Mouse (Mus musculus) ES-Bruce4 (cell line): ENCODE results near the gene Ramp1. TPM values are rescaled to one million over a fixed set of nuclear protein-coding genes. Genes with fewer than 3 reads are reported as not detected.

Experiments
- H3K27ac ChIP-seq: 2 replicates; pipeline ENCODE4 v1.5.1; 2012; ENCODE audit warnings: low read length, inconsistent platforms; ENCODE audit not compliant: insufficient read depth
- H3K27me3 ChIP-seq: 2 replicates; pipeline ENCODE4 v1.6.1; 2012; ENCODE audit warnings: mild to moderate bottlenecking, low read length, inconsistent platforms; ENCODE audit not compliant: control insufficient read depth, poor library complexity, insufficient read depth, severe bottlenecking
- H3K36me3 ChIP-seq: 2 replicates; pipeline ENCODE4 v1.6.1; 2012; ENCODE audit warnings: inconsistent platforms, mild to moderate bottlenecking, low read length, moderate library complexity; ENCODE audit not compliant: control insufficient read depth, poor library complexity, insufficient read depth, severe bottlenecking
- H3K4me1 ChIP-seq: one replicate; pipeline ENCODE4 v1.8.1; 2011; ENCODE audit warnings: low read length; ENCODE audit not compliant: control insufficient read depth, insufficient read depth
- H3K4me3 ChIP-seq: 2 replicates; pipeline ENCODE4 v1.5.1; 2011; ENCODE audit warnings: low read depth, mild to moderate bottlenecking, low read length
- H3K9ac ChIP-seq: 2 replicates; pipeline ENCODE4 v1.6.1; 2012; ENCODE audit warnings: low read depth, mild to moderate bottlenecking, inconsistent platforms; ENCODE audit not compliant: poor library complexity, severe bottlenecking
- H3K9me3 ChIP-seq: replicated peaks from 2 replicates; pipeline ENCODE4 v1.6.1; 2012; ENCODE audit warnings: mild to moderate bottlenecking, low read length, inconsistent platforms; ENCODE audit not compliant: control insufficient read depth, poor library complexity, insufficient read depth, severe bottlenecking
- CTCF ChIP-seq: IDR thresholded peaks from one replicate; pipeline ENCODE4 v1.8.1; 2011; ENCODE audit warnings: low read depth, low read length
- EP300 ChIP-seq: IDR thresholded peaks from 2 replicates; pipeline ENCODE4 v1.6.1; 2011; ENCODE audit warnings: low read depth, low read length; ENCODE audit not compliant: insufficient read depth
- POLR2A ChIP-seq: IDR thresholded peaks from one replicate; pipeline ENCODE4 v1.8.1; 2011; ENCODE audit warnings: low read length; ENCODE audit not compliant: insufficient read depth
- polyA plus RNA-seq: library from polyadenylated mRNA; stranded (reverse); fragments of >200 nt; gene quantifications from 2 replicates; pipeline ENCODE4 v1.2.4, GENCODE M21; 2011; ENCODE audit warnings: low read depth; ENCODE audit not compliant: missing spikeins, insufficient read depth, insufficient read length

The Ramp1 gene
- polyA plus RNA-seq, 1 experiment: 0.69 TPM

DNA sequence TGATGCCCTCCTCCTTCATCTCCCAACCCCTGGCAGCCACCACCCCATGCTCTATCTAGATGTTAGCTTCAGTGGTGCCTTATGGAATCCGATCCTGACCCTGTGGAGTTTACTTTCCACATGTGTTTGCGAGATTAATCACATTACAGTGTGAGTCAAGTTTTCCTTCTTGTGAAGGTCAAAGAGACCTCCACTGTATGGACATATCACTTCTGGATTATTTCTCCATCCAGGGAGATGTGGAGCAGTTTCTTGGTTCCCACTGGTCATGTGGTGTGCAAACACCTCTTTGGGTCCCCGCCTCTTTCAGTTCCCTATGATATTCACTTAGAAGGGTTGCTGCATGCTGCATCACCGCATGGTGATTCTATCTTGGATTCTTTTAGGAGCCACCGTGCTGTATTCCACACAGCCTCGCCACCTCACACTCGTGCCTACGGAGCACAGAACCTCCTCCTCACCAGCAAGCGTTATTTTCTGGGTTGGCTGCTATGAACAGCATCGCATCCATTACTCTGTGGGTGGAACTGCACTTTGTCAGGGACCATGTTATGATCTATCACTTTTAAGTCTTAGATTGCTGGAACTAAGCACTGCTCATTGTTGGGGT is 9.3 kb downstream of the Ramp1 start:
- H3K27ac ChIP-seq: no peak overlapping the region
- H3K9ac ChIP-seq: no peak overlapping the region
- no peaks in the 10 kb centered on the region for H3K27me3 ChIP-seq
- H3K36me3 ChIP-seq: no peaks in the 10 kb centered on the region
- TF ChIP-seq CTCF (no peak), POLR2A (no peak), EP300 (no peak)
- H3K4me1 ChIP-seq: no peaks in the 10 kb centered on the region
- no peaks in the 10 kb centered on the region for H3K9me3 ChIP-seq
- no peak overlapping the region for H3K4me3 ChIP-seq

DNA sequence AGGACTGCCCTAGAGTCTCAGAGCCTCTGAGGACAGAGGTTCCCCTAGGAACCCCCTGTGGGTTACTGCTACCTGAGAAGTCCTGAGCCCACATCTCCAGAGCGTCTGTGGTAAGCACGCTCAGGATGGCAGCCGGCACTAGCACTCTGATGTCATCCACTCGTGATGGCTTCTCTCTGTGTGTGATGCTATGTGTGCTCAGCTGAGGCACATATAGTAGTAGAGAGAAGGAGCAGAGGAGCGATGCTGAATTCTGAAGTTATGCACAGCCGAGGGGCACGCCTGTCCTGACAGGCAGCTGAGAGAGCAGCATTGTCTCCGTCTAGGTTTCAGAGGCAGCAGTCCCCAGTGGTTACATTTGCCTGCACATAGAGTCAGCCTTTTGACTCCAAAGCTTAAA is 12.6 kb downstream of the Ramp1 start:
- H3K27ac ChIP-seq: no peak overlapping the region
- H3K9ac ChIP-seq: no peak overlapping the region
- no peaks in the 10 kb centered on the region for H3K27me3 ChIP-seq
- no peaks in the 10 kb centered on the region for H3K4me1 ChIP-seq
- no peak overlapping the region for H3K4me3 ChIP-seq
- H3K9me3 ChIP-seq: no peaks in the 10 kb centered on the region
- no peaks in the 10 kb centered on the region for H3K36me3 ChIP-seq
- no peak for TF ChIP-seq POLR2A
- no peak for TF ChIP-seq CTCF
- TF ChIP-seq EP300: no peak

DNA sequence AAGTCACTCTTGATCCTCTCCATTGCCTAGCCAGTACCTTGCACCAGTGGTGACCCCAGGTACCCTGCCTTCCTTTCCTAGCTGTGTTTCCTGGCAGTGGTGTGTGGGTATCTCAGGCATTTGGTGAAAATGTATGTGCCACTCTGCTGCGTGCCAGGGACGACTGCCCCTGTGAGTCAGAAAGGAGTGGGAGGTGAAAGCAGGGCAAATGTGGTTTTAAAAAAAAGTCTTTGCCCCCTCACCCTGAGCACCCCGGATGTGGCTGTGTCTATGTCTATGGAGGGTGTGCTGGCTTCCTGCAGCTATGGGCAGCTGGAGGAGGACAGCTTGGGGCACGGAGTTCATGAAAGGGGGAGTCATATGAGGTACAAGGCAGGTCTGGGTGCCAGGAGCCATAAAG is 13.6 kb downstream of the Ramp1 start:
- Histone ChIP-seq H3K9ac (no peak overlapping the region), H3K9me3 (no peaks in the 10 kb centered on the region), H3K4me3 (no peak overlapping the region), H3K27ac (no peak overlapping the region), H3K27me3 (no peaks in the 10 kb centered on the region), H3K4me1 (no peaks in the 10 kb centered on the region), H3K36me3 (no peaks in the 10 kb centered on the region)
- no peak for TF ChIP-seq EP300

DNA sequence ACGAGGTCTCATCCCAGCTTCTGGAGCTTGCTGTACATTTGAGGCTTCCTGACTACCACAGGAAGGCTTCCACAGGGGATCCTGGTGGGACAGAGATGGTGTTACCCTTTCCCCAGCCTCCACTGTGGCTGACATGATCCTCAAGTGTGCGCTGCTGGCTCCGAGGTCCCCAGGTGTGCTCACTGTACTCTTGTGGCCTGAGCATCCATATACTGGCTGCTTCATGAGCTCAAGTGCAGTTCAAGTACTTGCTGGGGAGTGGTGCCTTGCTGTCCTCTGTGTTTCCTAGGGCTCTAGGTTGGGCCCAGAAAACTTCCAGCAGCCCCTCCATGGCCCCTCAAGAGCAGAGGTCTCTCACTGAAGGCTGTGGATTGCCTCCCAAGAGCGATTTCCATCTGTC is 14.1 kb downstream of the Ramp1 start:
- H3K4me3 ChIP-seq: no peak overlapping the region
- no peak overlapping the region for H3K27ac ChIP-seq
- no peak for TF ChIP-seq CTCF

DNA sequence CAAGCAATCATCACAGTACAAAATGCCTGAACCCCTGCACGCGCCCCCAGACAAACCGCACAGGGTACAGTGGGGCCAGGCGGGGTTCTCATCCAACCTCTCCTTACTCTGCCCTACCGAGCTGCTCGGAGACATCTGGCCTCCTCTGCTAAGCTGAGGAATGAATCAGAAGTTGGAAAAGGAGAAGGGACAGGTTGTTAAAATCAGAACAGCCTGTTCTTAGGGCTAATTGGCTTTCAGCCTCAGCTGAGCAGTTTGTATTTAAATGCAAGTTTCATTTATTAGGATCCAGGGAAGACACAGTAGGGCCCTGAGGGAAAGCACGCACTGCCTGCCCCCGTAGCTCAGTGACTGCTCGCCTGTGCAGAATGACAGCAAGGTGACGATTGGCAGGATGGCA is 20.2 kb downstream of the Ramp1 start:
- Histone ChIP-seq H3K27me3 (no peaks in the 10 kb centered on the region), H3K27ac (no peak overlapping the region), H3K9me3 (no peaks in the 10 kb centered on the region), H3K36me3 (no peaks in the 10 kb centered on the region), H3K9ac (no peak overlapping the region), H3K4me1 (no peaks in the 10 kb centered on the region), H3K4me3 (no peak overlapping the region)
- TF ChIP-seq EP300: no peak
- TF ChIP-seq POLR2A: no peak
- TF ChIP-seq CTCF: no peak

More for the DNA sequence above, 14.1 kb downstream of the Ramp1 start:
- Histone ChIP-seq H3K9ac (no peak overlapping the region), H3K36me3 (no peaks in the 10 kb centered on the region), H3K4me1 (no peaks in the 10 kb centered on the region), H3K9me3 (no peaks in the 10 kb centered on the region), H3K27me3 (no peaks in the 10 kb centered on the region)

DNA sequence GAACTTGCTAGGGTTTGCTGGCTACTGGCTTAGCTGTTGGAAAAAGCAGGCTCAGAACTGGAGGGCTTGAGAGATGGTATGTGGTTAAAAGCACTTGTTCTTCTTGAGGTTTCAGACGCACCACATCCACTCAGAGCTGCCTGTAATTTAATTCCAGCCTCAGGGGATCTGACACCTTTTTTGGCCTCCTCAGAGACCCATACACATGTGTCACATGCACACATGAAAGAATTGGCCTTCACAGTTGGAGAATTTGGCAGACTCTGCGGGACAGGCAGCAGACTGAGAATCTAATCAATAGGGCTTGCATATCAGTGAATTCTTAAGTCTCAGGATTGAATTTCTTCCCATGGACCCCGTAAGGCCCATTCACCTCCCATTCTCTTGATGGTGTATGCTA is 21.5 kb downstream of the Ramp1 start:
- H3K36me3 ChIP-seq: no peaks in the 10 kb centered on the region
- H3K27ac ChIP-seq: no peak overlapping the region
- H3K4me1 ChIP-seq: no peaks in the 10 kb centered on the region
- no peak overlapping the region for H3K9ac ChIP-seq
- no peak overlapping the region for H3K4me3 ChIP-seq
- no peak for TF ChIP-seq POLR2A
- no peak for TF ChIP-seq CTCF
- TF ChIP-seq EP300: no peak
- no peaks in the 10 kb centered on the region for H3K9me3 ChIP-seq
- no peaks in the 10 kb centered on the region for H3K27me3 ChIP-seq

DNA sequence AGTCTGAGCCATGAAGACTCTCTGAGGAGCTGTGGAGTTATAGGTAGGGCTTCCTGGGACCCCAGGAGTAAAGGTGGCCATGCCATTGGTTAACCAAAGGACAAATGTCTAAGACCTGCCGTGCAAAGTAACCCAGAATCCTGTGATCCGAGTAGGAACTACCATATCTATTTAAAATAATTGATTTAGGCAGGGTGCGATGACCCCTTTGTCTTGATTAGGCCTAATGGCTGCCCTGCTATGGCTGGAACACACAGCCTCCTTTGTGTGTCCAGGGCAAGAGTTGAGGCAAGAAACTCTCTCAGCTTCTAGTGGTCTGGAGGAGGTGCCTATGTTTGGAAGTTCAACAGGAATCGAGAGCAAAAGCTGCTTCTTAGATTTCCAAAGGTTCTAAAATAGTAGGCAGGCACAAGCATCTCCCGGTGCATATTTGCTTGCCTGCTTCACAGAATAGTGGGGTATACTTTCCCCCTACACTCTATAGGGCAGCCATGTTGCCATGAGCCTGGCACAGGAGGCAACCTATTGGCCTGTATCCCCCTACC is 24.7 kb downstream of the Ramp1 start:
- TF ChIP-seq CTCF: no peak
- no peak for TF ChIP-seq EP300
- TF ChIP-seq POLR2A: no peak
- Histone ChIP-seq H3K27ac (no peak overlapping the region), H3K4me1 (no peaks in the 10 kb centered on the region), H3K9ac (no peak overlapping the region), H3K4me3 (no peak overlapping the region), H3K9me3 (no peaks in the 10 kb centered on the region), H3K36me3 (no peaks in the 10 kb centered on the region), H3K27me3 (no peaks in the 10 kb centered on the region)
